1 mouse cellular context compared by ENCODE assay signal in the genomic region with DNA sequence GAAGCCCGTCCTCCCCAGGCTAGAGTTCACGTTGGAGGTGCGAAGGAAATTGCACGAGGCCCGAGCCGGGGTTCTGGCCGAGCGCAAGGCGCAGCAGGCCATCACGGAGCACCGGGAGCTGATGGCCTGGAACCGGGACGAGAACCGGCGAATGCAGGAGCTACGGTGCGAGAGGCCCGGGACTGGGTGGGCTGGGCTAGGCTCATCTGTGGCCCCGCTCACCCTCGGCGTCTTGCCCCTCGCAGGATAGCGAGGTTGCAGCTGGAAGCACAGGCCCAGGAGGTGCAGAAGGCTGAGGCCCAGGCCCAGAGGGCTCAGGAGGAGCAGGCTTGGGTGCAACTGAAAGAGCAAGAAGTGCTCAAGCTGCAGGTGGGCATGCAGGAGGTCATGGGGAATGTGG.
TF ChIP-seq lines count a peak whose summit lies in the region.

No protein-coding gene starts in this region.

TF ChIP-seq in CH12.LX, 34 proteins besides CTCF, POLR2A, EP300 and RAD21:
- TF ChIP-seq IRF4 (IDR thresholded peaks at IDR 0.05; ENCODE audit: low read depth, low read length) (no peak), JUND (conservative IDR thresholded peaks at IDR 0.05; ENCODE audit: low read depth, low read length) (no peak), ELF1 (IDR thresholded peaks at IDR 0.05; ENCODE audit: low read depth, low read length) (no peak), RCOR1 (conservative IDR thresholded peaks at IDR 0.05; ENCODE audit: low read depth, low read length) (no peak), SIN3A (IDR thresholded peaks at IDR 0.05; ENCODE audit: low read length) (no peak), ZC3H11A (IDR thresholded peaks at IDR 0.05; ENCODE audit: low read depth, low read length) (no peak)
